Mouse (Mus musculus): ENCODE results near the gene Prex1.
"Not testable (repeated sequence)": the region's sequence is repeated elsewhere in the genome, so short reads cannot be mapped to it uniquely, and the experiment has no call there.

Gene Prex1

GRCm38 (mm10) chr2:166713690-166714426, at the start of gene Prex1:
Prex1 (minus strand) TSS chr2:166713832.
- DNase-seq (ENCODE audit: low spot score): peak; percentile 97

- DNase-seq (ENCODE audit: low spot score): no peak
These were observed 44.3 kb upstream of the Prex1 start for GRCm38 (mm10) chr2:166757969-166758368.

DNA sequence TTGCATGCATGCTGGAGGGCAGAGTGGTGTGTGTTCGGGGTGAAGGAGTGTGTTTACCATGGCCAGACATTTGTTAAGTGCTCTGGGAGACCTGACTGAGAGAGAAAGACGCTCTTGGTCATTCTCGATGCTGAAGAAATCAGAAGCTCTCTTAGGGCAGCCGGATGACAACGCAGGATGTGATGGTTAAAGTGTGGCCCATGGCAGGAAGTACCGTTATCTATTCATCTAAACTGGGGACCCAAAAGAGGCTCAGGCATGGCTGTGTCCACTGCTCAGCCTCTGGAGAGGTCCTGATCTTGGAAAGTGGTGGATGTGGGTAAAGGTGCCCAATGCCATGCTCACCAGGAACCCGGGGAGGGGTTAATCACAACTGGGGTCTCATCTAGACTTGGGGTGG, 41.1 kb upstream of the Prex1 start:
- no peak for DNase-seq (ENCODE audit: low spot score)

GRCm38 (mm10) chr2:166754194-166754593, 40.6 kb upstream of the Prex1 start:
- no peak for DNase-seq (ENCODE audit: low spot score)

DNA sequence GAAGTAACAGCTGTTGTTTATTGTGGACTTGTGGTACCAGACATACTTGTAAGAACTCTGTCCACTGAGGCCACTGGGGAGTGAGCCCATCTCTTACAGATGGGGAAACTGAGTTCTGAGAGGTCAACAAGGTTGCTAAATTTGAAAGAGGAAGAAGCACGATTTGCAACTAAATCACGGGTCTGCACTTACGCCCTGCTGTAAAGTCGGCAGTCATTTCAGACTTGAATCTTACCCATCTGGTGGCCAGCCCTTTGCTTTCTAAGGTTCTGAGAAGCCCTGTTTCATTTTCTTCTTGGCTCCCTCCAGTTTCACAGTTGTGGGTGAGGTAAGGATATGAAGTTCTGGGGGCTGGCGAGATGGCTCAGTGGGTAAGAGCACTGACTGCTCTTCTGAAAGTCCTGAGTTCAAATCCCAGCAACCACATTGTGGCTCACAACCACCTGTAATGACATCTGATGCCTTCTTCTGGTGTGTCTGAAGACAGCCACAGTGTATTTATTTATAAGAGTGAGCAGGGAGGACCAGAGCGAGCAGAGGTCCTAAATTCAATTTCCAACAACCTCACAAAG, 37.1 kb upstream of the Prex1 start:
- DNase-seq (ENCODE audit: low spot score): no peak

DNA sequence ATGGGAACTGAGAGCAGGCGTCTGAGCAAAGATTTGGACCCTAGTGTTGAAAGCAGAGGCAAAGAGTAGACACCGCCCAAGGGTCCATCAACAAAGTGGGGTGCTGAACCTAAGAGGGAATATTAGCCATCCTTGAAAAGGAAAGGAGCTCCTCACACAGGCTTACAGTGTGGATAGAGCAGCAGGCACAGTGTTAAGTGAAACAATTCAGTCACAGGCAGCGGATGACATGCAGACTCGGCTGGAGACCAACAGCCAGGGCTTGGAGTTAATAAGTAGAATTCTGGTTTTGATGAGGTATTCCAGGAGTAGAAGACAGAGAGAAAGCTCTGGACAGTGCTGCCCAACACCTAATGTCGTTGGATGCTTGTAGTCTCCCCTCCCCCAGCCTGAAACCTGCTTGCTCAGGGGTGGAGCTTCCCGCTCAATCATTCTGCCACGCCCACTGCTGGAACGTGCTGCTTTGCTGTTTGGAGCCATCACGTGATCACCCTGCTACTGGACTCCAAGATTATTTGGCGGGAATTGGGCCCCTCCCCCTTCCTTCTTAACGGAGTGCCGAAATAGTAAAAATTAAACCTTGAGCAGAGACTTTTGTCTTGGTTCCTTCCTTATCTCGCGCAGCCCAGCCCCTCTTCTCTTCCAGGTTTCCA, 32.8 kb upstream of the Prex1 start:
- DNase-seq (ENCODE audit: low spot score): not testable (repeated sequence)

GRCm38 (mm10) chr2:166745849-166746248, 32.2 kb upstream of the Prex1 start:
- DNase-seq (ENCODE audit: low spot score): peak; percentile 11

- no peak for DNase-seq (ENCODE audit: low spot score)
These were observed 30.8 kb upstream of the Prex1 start for GRCm38 (mm10) chr2:166744433-166744832.

DNA sequence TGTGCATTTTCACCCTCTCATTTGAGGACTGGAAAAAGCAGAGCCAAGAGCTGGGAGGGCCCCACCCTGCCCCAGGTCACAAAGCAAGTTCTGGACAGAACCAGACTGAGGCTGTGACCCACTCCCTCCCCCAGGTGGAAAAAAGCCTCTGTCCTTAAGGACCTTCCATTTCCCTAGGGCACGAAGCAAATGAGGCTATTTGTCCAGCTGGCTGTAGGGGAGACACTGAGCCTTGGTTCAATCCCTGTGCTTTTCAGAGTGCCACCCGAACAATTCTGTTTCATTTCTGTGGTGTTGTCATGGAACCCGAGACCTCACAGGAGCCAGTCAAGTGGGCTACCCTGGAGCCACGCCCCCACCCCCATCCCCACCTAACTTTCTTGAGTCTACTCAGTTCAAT, 29.9 kb upstream of the Prex1 start:
- no peak for DNase-seq (ENCODE audit: low spot score)

GRCm38 (mm10) chr2:166741445-166741844, 27.8 kb upstream of the Prex1 start:
- DNase-seq (ENCODE audit: low spot score): no peak

- DNase-seq (ENCODE audit: low spot score): no peak
These were observed 26.8 kb upstream of the Prex1 start for GRCm38 (mm10) chr2:166740396-166740795.

DNA sequence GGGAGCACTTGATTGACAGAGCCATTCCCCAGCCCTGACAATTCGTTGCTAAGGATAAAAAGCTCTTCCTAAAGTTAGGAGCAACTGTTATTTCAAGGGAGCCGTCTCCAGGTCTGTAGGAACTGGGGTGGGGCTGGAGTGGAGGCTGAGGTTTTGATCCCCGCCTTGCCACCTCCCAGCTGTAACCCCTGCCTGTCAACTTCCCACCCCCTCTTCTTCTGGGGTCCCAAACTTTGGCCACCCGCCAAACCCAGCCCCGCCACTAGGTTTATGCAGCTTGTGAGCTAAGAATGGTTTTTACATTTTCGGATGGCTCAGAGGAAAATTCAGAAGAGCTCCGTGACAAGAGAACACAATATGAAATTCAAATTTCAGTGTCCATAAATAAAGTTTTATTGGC, 23.7 kb upstream of the Prex1 start:
- DNase-seq (ENCODE audit: low spot score): no peak

DNA sequence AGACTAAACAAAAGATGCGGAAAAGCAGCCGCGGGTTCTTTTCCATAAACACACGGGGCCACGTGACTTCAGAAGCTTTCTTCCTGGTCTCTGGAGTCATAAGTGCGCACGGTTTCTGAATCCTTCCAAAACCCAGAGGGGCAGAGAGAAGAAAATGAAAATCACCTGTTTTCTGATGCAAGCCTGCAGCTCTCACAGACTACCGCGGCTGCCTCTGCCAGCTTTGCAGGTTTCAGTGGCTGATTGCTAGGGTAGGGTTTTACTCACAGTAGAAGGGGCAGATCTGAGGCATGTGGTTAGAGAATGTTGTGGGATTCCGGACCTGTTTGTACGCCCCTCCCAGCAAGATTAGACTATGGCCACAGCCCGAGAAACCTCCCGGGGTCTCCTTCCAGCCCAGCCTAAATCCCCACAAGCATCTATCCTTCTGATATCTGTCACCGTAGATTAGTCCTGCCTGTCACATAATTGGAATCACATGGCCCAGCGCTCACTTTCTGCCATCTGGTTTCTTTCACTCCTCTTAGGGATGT, 21.9 kb upstream of the Prex1 start:
- no peak for DNase-seq (ENCODE audit: low spot score)

DNA sequence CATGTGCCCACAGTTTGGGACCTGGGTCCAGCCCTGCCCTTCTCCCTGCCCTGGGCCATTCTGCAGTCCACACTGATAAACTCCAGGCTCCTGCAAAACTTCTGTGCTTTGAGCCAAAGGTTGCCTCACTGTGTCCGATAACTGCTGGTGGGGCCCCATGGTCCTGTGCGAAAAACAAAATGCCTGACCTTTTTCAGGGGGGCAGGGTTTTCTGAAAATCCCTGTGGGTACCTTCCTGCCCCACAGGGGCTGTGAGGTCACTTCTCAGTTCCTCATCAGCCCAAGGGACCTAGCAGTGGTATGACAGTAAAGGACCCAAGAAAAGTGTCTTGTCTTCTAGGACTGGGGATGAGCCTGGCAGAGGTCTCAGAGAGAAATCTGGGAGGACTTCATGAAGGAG, 19.2 kb upstream of the Prex1 start:
- no peak for DNase-seq (ENCODE audit: low spot score)

- DNase-seq (ENCODE audit: low spot score): no peak
These were observed 18.5 kb upstream of the Prex1 start for GRCm38 (mm10) chr2:166732146-166732545.

- not testable (repeated sequence) for DNase-seq (ENCODE audit: low spot score)
These were observed 17.7 kb upstream of the Prex1 start for GRCm38 (mm10) chr2:166731102-166731883.

DNA sequence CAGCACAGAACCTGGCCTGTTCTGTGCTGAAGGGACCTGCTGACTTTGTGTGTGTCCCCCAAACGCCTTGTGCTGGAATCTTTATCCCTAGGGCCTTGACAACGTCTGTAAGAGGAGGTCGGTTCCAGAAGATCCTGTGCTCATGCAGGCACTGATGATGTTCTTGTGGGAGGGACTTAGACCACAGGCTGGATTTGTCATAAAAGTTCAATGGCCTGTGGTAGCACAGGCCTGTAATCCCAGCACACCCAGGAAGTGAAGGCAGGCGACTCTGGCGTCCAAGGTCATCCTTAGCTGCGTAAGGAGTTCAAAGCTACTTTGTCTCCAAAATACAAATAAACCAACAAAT, 16.9 kb upstream of the Prex1 start:
- no peak for DNase-seq (ENCODE audit: low spot score)

DNA sequence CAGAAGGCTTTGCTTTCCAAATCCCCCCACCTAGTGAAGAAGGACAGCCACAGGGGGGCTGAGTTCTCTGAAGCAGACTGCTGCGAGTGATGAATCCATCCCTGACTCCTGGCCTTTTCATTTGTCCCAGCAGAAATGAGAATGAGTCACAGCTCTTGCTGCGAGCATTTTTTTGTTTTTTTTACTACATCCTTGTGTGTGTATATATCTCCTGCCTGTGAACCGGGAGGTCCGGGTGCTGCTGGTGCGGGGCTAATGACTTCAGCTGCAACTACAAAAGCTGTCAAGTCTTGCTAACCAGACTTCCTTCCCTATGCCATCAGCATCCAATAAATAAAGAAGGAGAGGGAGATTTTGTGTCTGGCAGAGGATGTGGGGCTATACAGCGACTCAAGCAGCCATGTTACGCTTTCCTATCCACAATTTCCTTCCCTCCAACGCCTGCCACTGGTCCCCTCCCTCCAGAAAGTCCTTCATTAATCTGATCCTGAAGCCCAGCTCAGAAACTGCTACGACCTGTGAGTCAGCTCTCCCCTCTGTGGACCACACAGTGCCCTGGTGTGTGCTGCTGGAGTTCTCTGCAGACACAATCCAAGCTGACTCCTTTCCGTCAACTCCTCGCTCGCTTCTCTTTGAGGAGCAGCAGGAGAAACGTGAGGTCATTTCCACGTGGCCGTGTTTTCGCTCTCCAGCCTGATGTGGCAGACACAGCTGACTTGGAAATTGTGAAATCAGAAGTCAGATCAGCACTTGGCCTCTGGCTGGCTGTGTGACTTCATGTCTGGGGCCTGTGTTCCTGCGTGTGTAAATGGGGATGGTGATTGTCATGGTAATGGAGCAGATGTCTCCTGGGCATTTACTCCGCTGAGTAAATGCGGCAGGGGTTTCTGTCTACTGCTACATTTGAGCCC, 16.3 kb upstream of the Prex1 start:
- no peak for DNase-seq (ENCODE audit: low spot score)

DNA sequence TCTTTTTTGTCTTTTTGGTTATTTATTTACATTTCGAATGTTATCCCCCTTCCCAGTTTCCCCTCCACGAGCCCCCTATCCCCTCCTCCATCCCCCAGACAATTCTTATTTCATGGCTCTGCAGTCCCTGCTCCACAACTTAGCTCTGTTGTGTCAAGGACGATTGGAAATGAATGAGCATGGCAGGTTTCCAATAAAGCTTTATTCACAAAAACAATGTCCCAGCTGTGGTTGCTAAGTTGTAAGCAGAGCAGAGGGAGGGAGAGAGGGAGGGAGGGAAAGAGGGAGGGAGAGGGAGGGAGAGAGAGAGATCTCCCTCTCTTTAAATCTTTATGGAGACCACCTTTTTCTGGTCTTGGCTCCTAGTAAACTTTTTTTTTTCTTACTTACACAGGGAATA, 15.4 kb upstream of the Prex1 start:
- no peak for DNase-seq (ENCODE audit: low spot score)

- DNase-seq (ENCODE audit: low spot score): no peak
These were observed 14.6 kb upstream of the Prex1 start for GRCm38 (mm10) chr2:166728261-166728680.

DNA sequence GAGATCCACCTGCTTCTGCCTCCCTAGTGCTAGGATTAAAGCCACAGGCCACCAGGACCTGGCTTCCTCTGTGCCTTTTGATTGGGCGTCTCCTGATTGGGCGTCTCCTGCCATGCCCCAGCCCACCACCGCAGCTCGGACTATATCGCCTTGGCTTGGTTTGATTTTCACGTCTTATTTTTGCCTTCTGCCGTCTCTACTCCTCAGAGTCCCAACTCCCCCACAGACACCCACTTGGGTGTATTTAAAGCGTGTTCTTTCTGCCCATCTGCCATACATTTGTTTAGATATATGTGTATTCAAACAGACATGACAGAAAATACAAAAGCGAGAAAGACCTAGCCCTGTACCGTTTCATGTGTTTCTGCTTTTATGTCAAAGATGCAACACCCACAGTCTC, 14.2 kb upstream of the Prex1 start:
- no peak for DNase-seq (ENCODE audit: low spot score)
